Mouse (Mus musculus) hindbrain, embryonic 10.5 days (tissue): Measurements from ENCODE around the gene Rdh13. TPM values are rescaled to one million over a fixed set of nuclear protein-coding genes. Genes with fewer than 3 reads are reported as not detected.
"Not testable (repeated sequence)": the region's sequence is repeated elsewhere in the genome, so short reads cannot be mapped to it uniquely, and the experiment has no call there.

Experiments used
- DNase-seq: peaks from one replicate; pipeline ENCODE4 v3.0.0-alpha.2; 2017; ENCODE audit warnings: low spot score
- H3K27ac ChIP-seq: fragments of 300-500 bp; sonication (generic); 2 replicates; pipeline ENCODE4 v1.5.1; 2016; ENCODE audit warnings: mild to moderate bottlenecking, moderate library complexity
- H3K27me3 ChIP-seq: fragments of 300-500 bp; sonication (generic); 2 replicates; pipeline ENCODE4 v1.6.1; 2016; ENCODE audit warnings: mild to moderate bottlenecking; ENCODE audit not compliant: poor library complexity, insufficient read depth, severe bottlenecking
- H3K36me3 ChIP-seq: fragments of 300-500 bp; sonication (generic); 2 replicates; pipeline ENCODE4 v1.6.1; 2016; ENCODE audit warnings: mild to moderate bottlenecking, moderate library complexity
- H3K4me1 ChIP-seq: fragments of 300-500 bp; sonication (generic); replicated peaks from 2 replicates; pipeline ENCODE4 v1.6.1; 2016; ENCODE audit warnings: mild to moderate bottlenecking
- H3K4me3 ChIP-seq: fragments of 300-500 bp; sonication (generic); 2 replicates; pipeline ENCODE4 v1.5.1; 2016; ENCODE audit warnings: mild to moderate bottlenecking, moderate library complexity
- H3K9me3 ChIP-seq: fragments of 300-500 bp; sonication (generic); 2 replicates; pipeline ENCODE4 v1.6.1; 2016; ENCODE audit warnings: mild to moderate bottlenecking, moderate library complexity
- WGBS: fragments of 180-500 bp; shearing (Covaris S2); methylation state at CpG from one replicate; pipeline ENCODE4 v1.1.7; 2016; 5-methylcytosine and 5-hydroxymethylcytosine counted together
- polyA plus RNA-seq: library from polyadenylated mRNA; unstranded; fragments of >200 nt; fragmentation: Nextera tagmentation; extraction: Ambion mirVana; gene quantifications from 2 replicates; pipeline ENCODE4 v1.2.1, GENCODE M21; 2016

The Rdh13 gene
- polyA plus RNA-seq, 1 experiment from 2014 or later: 30.6 TPM

DNA sequence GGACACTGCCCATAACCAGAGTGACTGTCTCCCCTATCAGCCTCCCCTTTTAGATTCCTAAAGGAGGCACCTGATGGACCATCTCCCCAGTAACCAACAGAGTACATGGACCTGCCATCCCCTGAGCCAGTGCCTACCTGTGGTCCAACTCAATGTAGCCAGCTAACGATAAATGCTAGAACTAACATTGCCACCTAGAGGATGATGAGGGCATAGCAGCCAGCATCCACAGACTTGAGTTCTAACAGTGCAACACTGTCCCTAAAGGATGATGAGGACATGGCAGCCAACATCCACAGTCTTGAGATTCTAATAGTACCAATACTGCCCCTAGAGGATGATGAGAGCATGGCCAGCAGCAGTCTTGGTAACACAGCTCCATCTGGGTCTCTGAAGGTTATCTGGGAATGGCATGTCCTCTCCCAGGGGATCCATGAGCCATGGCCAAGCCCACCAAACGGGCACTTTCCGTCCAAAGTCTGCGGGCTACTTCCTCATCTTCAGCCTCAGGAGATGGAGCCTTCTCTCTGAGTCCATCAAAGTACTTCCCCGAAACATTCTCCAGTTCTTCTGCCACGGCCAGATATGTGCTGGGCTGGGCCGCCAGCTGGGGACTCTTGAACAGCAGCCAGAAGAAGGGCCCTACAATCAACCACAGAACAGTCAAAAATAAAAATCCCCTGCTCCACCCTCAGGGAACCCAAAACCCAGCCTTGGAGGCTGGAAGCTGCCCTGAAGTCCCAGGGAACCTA, 18.1 kb downstream of the Rdh13 start:
- peak; percentile 86 for DNase-seq
- 79% methylated on average over 7 of the region's 7 CpGs for WGBS
- peaks cover 85% of the 10 kb centered on the region for H3K36me3 ChIP-seq

GRCm38 (mm10) chr7:4420230-4420629, 25.2 kb downstream of the Rdh13 start:
- no peak for DNase-seq
- Histone ChIP-seq H3K4me1 (no peaks in the 10 kb centered on the region), H3K9me3 (no peaks in the 10 kb centered on the region), H3K4me3 (no peak overlapping the region), H3K36me3 (peaks cover 19% of the 10 kb centered on the region), H3K27ac (no peak overlapping the region), H3K27me3 (no peaks in the 10 kb centered on the region)
- 69% methylated on average over 4 of the region's 4 CpGs for WGBS

More for the DNA sequence above, 18.1 kb downstream of the Rdh13 start:
- Histone ChIP-seq H3K9me3 (peaks cover under 1% of the 10 kb centered on the region; the same call in 1 of the 2 replicates), H3K4me3 (no peak overlapping the region), H3K27ac (no peak overlapping the region), H3K4me1 (no peaks in the 10 kb centered on the region), H3K27me3 (no peaks in the 10 kb centered on the region)

DNA sequence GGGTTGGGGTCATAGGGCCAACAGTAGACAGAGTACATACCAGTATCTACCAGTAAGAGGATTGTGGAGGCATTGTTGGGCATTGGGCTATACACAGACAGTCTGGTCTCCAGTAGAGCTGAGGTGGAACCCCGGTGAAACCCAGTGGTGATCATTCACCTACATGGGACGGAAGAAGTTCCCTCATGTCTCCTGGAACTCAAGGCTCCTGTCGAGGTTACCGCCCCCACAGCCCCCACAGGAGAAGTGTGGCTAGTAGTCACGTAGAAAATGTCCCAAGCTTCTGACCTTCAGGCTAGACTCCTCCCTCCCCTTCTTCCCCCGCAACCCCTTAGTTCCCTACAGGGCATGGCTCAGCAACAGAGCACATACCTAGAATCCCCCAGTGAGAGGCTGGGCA, 25.8 kb downstream of the Rdh13 start:
- Histone ChIP-seq H3K9me3 (no peaks in the 10 kb centered on the region), H3K36me3 (peaks cover 13% of the 10 kb centered on the region), H3K27me3 (no peaks in the 10 kb centered on the region), H3K4me1 (no peaks in the 10 kb centered on the region), H3K4me3 (no peak overlapping the region), H3K27ac (no peak overlapping the region)
- WGBS: 83% methylated on average over 6 of the region's 6 CpGs
- no peak for DNase-seq

GRCm38 (mm10) chr7:4412406-4412805, 33.0 kb downstream of the Rdh13 start:
- H3K27me3 ChIP-seq, H3K27ac ChIP-seq, H3K4me1 ChIP-seq, DNase-seq, H3K4me3 ChIP-seq, H3K36me3 ChIP-seq: not testable (repeated sequence)
- H3K9me3 ChIP-seq: peaks cover 12% of the 10 kb centered on the region; the same call in 1 of the 2 replicates
- WGBS: 96% methylated on average over 15 of the region's 15 CpGs

DNA sequence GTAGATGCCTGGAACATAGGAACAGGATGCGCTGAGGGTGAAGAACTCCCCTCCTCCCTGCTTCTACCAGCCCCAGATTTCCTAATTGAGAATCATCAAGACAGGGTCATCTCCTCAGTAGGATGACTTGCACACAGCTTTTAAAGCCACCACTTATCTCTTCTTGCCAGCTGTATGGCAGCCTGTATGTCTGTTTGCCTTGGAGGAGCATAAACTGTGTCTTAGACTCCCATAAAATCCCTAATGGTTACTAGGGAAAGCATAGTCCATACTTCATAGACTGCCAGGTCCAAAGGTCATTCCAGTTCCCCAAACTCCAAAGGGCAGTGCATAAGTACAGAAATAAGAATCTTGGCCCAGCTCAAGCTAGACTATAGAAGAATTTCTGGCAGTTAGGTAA, 47.7 kb downstream of the Rdh13 start, which contains the start of gene Gp6:
TSS of gene Gp6 (minus strand) at position 15 of the 400 bp plus-strand sequence.
- no peak within 1 kb of the TSS for H3K4me3 ChIP-seq
- no peaks in the 10 kb centered on the region for H3K27me3 ChIP-seq
- no peak within 1 kb of the TSS for H3K27ac ChIP-seq
- no peak for DNase-seq
- no peaks in the 10 kb centered on the region for H3K4me1 ChIP-seq
- whole genome bisulfite sequencing: 78% methylated on average over 1 of the region's 1 CpGs
- H3K9me3 ChIP-seq: peaks cover 8% of the 10 kb centered on the region; the same call in 1 of the 2 replicates
- no peaks in the 10 kb centered on the region for H3K36me3 ChIP-seq

Other genes starting within 250 kb of the Rdh13 start
- gene Lilra5, start 207.9 kb downstream of the Rdh13 start, polyA plus RNA-seq: not detected in 2 replicates
- not detected in 2 replicates for gene Ncr1, start 107.9 kb downstream of the Rdh13 start, polyA plus RNA-seq
- gene Gp6, start 47.9 kb downstream of the Rdh13 start, polyA plus RNA-seq: 0.10 and 0.50 TPM in 2 replicates
- 2.8 and 5.4 TPM in 2 replicates for gene Eps8l1, start 15.0 kb upstream of the Rdh13 start, polyA plus RNA-seq
- gene Ppp1r12c, start 56.0 kb upstream of the Rdh13 start, polyA plus RNA-seq: 40.8 and 45.8 TPM in 2 replicates
- gene Tnnt1, start 70.7 kb upstream of the Rdh13 start, polyA plus RNA-seq: 5.7 and 6.2 TPM in 2 replicates
- 2.5 and 3.5 TPM in 2 replicates for gene Tnni3, start 78.6 kb upstream of the Rdh13 start, polyA plus RNA-seq
- 2.5 and 2.9 TPM in 2 replicates for gene Dnaaf3, start 86.8 kb upstream of the Rdh13 start, polyA plus RNA-seq
- 5.0 and 15.2 TPM in 2 replicates for gene Syt5, start 101.9 kb upstream of the Rdh13 start, polyA plus RNA-seq
- gene Ptprh, start 158.4 kb upstream of the Rdh13 start, polyA plus RNA-seq: not detected in 2 replicates
- 2.1 and 2.2 TPM in 2 replicates for gene Tmem86b, start 185.8 kb upstream of the Rdh13 start, polyA plus RNA-seq
- gene Ppp6r1, start 213.4 kb upstream of the Rdh13 start, polyA plus RNA-seq: 9.4 and 11.5 TPM in 2 replicates
- gene Hspbp1, start 239.4 kb upstream of the Rdh13 start, polyA plus RNA-seq: 131 and 139 TPM in 2 replicates
- gene Brsk1, start 245.0 kb upstream of the Rdh13 start, polyA plus RNA-seq: 1.7 and 2.8 TPM in 2 replicates